Mouse (Mus musculus) midbrain, postnatal 0 days (tissue): ENCODE measurements around the gene Itsn1. TPM values are rescaled to one million over a fixed set of nuclear protein-coding genes. Genes with fewer than 3 reads are reported as not detected.
A peak's percentile ranks its signal among the peaks of the same experiment; 100 is the strongest.

ENCODE experiments used
- ATAC-seq: fragments of 200-750 bp; cut with Nextera tagmentation; 2 replicates; pipeline ENCODE4 v1.8.0; 2017; ENCODE audit warnings: moderate number of reproducible peaks, mild to moderate bottlenecking, moderate TSS enrichment, moderate library complexity; ENCODE audit not compliant: low FRiP score
- DNase-seq: peaks from one replicate; pipeline ENCODE4 v3.0.0-alpha.2; 2015; ENCODE audit warnings: low spot score
- H3K27ac ChIP-seq: fragments of 300-500 bp; sonication (generic); 2 replicates; pipeline ENCODE4 v1.5.1; 2014; ENCODE audit warnings: low read depth, mild to moderate bottlenecking, low read length, mixed read lengths
- H3K27me3 ChIP-seq: fragments of 300-500 bp; sonication (generic); 2 replicates; pipeline ENCODE4 v1.6.1; 2014; ENCODE audit warnings: low read length, control low read depth, mixed read lengths; ENCODE audit not compliant: insufficient read depth
- H3K36me3 ChIP-seq: fragments of 300-500 bp; sonication (generic); 2 replicates; pipeline ENCODE4 v1.6.1; 2014; ENCODE audit warnings: low read length, control low read depth, mixed read lengths; ENCODE audit not compliant: insufficient read depth
- H3K4me1 ChIP-seq: fragments of 300-500 bp; sonication (generic); 2 replicates; pipeline ENCODE4 v1.6.1; 2014; ENCODE audit warnings: mild to moderate bottlenecking, control low read depth, antibody characterized with exemption, low read length, mixed read lengths; ENCODE audit not compliant: insufficient read depth
- H3K4me2 ChIP-seq: fragments of 300-500 bp; sonication (generic); 2 replicates; pipeline ENCODE4 v1.6.1; 2014; ENCODE audit warnings: low read depth, mild to moderate bottlenecking, low read length, mixed read lengths; ENCODE audit not compliant: poor library complexity, severe bottlenecking
- H3K4me3 ChIP-seq: fragments of 300-500 bp; sonication (generic); 2 replicates; pipeline ENCODE4 v1.5.1; 2014; ENCODE audit warnings: low read depth, mild to moderate bottlenecking, low read length, moderate library complexity
- H3K9ac ChIP-seq: fragments of 300-500 bp; sonication (generic); replicated peaks from 2 replicates; pipeline ENCODE4 v1.6.1; 2014; ENCODE audit warnings: mild to moderate bottlenecking, low read length, moderate library complexity, mixed read lengths; ENCODE audit not compliant: poor library complexity, severe bottlenecking
- H3K9me3 ChIP-seq: fragments of 300-500 bp; sonication (generic); 2 replicates; pipeline ENCODE4 v1.6.1; 2016; ENCODE audit warnings: low read length, control low read depth
- CTCF ChIP-seq: IDR thresholded peaks from 2 replicates; pipeline ENCODE4 v1.5.1; 2016; ENCODE audit warnings: antibody characterized with exemption, mild to moderate bottlenecking
- WGBS: fragments of 180-500 bp; shearing (Covaris S2); extraction: QIAGEN DNeasy Blood & Tissue Kit; methylation state at CpG from one replicate; pipeline ENCODE4 v1.1.7; 2014; 5-methylcytosine and 5-hydroxymethylcytosine counted together
- polyA plus RNA-seq: library from polyadenylated mRNA; unstranded; fragments of >200 nt; fragmentation: Nextera tagmentation; extraction: Ambion mirVana; gene quantifications from 2 replicates; pipeline ENCODE4 v1.2.1, GENCODE M21; 2015
- total RNA-seq: library from RNA; depleted of rRNA; stranded (reverse); fragments of >200 nt; gene quantifications from 2 replicates; pipeline ENCODE4 v1.2.3, GENCODE M21; 2014

Itsn1 gene
- total and polyA plus RNA-seq, 2 experiments from 2014 or later: 34.0 to 78.7 TPM

GRCm38 (mm10) chr16:91728123-91729065 is 687 bp upstream of the Itsn1 start, which contains the start of gene Cryzl1:
Gene Cryzl1 (minus strand): TSS chr16:91728975.
- Histone ChIP-seq H3K4me3 (peak within 1 kb of the TSS; percentile 93), H3K27ac (peak within 1 kb of the TSS; percentile 95), H3K4me2 (peak within 1 kb of the TSS; percentile 70), H3K36me3 (no peaks in the 10 kb centered on the region), H3K9me3 (no peaks in the 10 kb centered on the region), H3K27me3 (no peaks in the 10 kb centered on the region), H3K9ac (peak within 1 kb of the TSS; percentile 89), H3K4me1 (peaks cover 22% of the 10 kb centered on the region)
- under 1% methylated on average over 46 of the region's 46 CpGs for WGBS
- DNase-seq: peak; percentile 100
- no peak for TF ChIP-seq CTCF
- peak; percentile 94 for ATAC-seq

GRCm38 (mm10) chr16:91729821-91730441 is 850 bp downstream of the Itsn1 start:
- peaks cover 22% of the 10 kb centered on the region for H3K4me1 ChIP-seq
- WGBS: 0% methylated on average over 41 of the region's 44 CpGs

GRCm38 (mm10) chr16:91730446-91730845 is 1.4 kb downstream of the Itsn1 start:
- no peak for ATAC-seq
- H3K4me2 ChIP-seq: peak overlapping the region; percentile 70
- no peaks in the 10 kb centered on the region for H3K27me3 ChIP-seq
- H3K36me3 ChIP-seq: no peaks in the 10 kb centered on the region
- H3K4me3 ChIP-seq: peak overlapping the region; percentile 93
- no peaks in the 10 kb centered on the region for H3K9me3 ChIP-seq
- peaks cover 22% of the 10 kb centered on the region for H3K4me1 ChIP-seq
- H3K9ac ChIP-seq: peak overlapping the region; percentile 89
- WGBS: under 1% methylated on average over 11 of the region's 11 CpGs
- no peak for DNase-seq
- H3K27ac ChIP-seq: peak overlapping the region; percentile 95
- TF ChIP-seq CTCF: no peak

More at GRCm38 (mm10) chr16:91729821-91730441, 850 bp downstream of the Itsn1 start:
- H3K36me3 ChIP-seq: no peaks in the 10 kb centered on the region
- H3K4me2 ChIP-seq: peak overlapping the region; percentile 70
- H3K9me3 ChIP-seq: no peaks in the 10 kb centered on the region
- peak overlapping the region; percentile 95 for H3K27ac ChIP-seq
- no peak for TF ChIP-seq CTCF
- H3K27me3 ChIP-seq: no peaks in the 10 kb centered on the region
- DNase-seq (peak; percentile 45), ATAC-seq (no peak)
- H3K4me3 ChIP-seq: peak overlapping the region; percentile 93
- peak overlapping the region; percentile 89 for H3K9ac ChIP-seq

- no peak overlapping the region for H3K27ac ChIP-seq
- H3K9ac ChIP-seq: no peak overlapping the region
- H3K27me3 ChIP-seq: no peaks in the 10 kb centered on the region
- H3K4me2 ChIP-seq: no peak overlapping the region
- no peak for TF ChIP-seq CTCF
- no peak for DNase-seq
- H3K4me3 ChIP-seq: no peak overlapping the region
- peaks cover 18% of the 10 kb centered on the region for H3K4me1 ChIP-seq
- H3K36me3 ChIP-seq: no peaks in the 10 kb centered on the region
- WGBS: 77% methylated on average over 2 of the region's 2 CpGs
- H3K9me3 ChIP-seq: no peaks in the 10 kb centered on the region
- no peak for ATAC-seq
These were observed 3.7 kb downstream of the Itsn1 start for GRCm38 (mm10) chr16:91732816-91733215.

GRCm38 (mm10) chr16:91734771-91735170 is 5.7 kb downstream of the Itsn1 start:
- Histone ChIP-seq H3K9me3 (no peaks in the 10 kb centered on the region), H3K4me1 (peaks cover 18% of the 10 kb centered on the region), H3K36me3 (no peaks in the 10 kb centered on the region), H3K27me3 (no peaks in the 10 kb centered on the region), H3K27ac (no peak overlapping the region), H3K4me2 (no peak overlapping the region), H3K9ac (no peak overlapping the region), H3K4me3 (no peak overlapping the region)
- TF ChIP-seq CTCF: no peak
- 59% methylated on average over 5 of the region's 5 CpGs for WGBS
- ATAC-seq (no peak), DNase-seq (no peak)
